Mouse (Mus musculus) forebrain, postnatal 0 days (tissue): Measurements from ENCODE around the gene Rfxank. TPM values are rescaled to one million over a fixed set of nuclear protein-coding genes. Genes with fewer than 3 reads are reported as not detected.

Source experiments
- ATAC-seq: fragments of 200-750 bp; cut with Nextera tagmentation; 2 replicates; pipeline ENCODE4 v1.8.0; 2017; ENCODE audit warnings: mild to moderate bottlenecking, moderate library complexity
- DNase-seq: peaks from one replicate; pipeline ENCODE4 v3.0.0-alpha.2; 2015
- H3K27ac ChIP-seq: fragments of 300-500 bp; sonication (generic); 2 replicates; pipeline ENCODE4 v1.5.1; 2014; ENCODE audit warnings: low read depth, mild to moderate bottlenecking, antibody characterized with exemption, low read length, moderate library complexity, mixed read lengths
- H3K27me3 ChIP-seq: fragments of 300-500 bp; sonication (generic); 2 replicates; pipeline ENCODE4 v1.6.1; 2014; ENCODE audit warnings: mild to moderate bottlenecking, low read length, mixed read lengths; ENCODE audit not compliant: insufficient read depth
- H3K36me3 ChIP-seq: fragments of 300-500 bp; sonication (generic); 2 replicates; pipeline ENCODE4 v1.6.1; 2014; ENCODE audit warnings: mild to moderate bottlenecking, moderate library complexity; ENCODE audit not compliant: insufficient read depth
- H3K4me1 ChIP-seq: fragments of 300-500 bp; sonication (generic); 2 replicates; pipeline ENCODE4 v1.6.1; 2014; ENCODE audit warnings: antibody characterized with exemption; ENCODE audit not compliant: insufficient read depth
- H3K4me2 ChIP-seq: fragments of 300-500 bp; sonication (generic); 2 replicates; pipeline ENCODE4 v1.6.1; 2014; ENCODE audit warnings: low read depth, mild to moderate bottlenecking, moderate library complexity
- H3K4me3 ChIP-seq: fragments of 300-500 bp; sonication (generic); 2 replicates; pipeline ENCODE4 v1.5.1; 2014; ENCODE audit warnings: low read depth, low read length, mixed read lengths
- H3K9ac ChIP-seq: fragments of 300-500 bp; sonication (generic); 2 replicates; pipeline ENCODE4 v1.6.1; 2014; ENCODE audit warnings: mild to moderate bottlenecking
- H3K9me3 ChIP-seq: fragments of 300-500 bp; sonication (generic); 2 replicates; pipeline ENCODE4 v1.6.1; 2016; ENCODE audit warnings: low read length
- CTCF ChIP-seq: sonication (generic); IDR thresholded peaks from 2 replicates; pipeline ENCODE4 v1.5.1; 2016; ENCODE audit warnings: antibody characterized with exemption, control low read depth, low read depth
- WGBS: fragments of 180-500 bp; shearing (Covaris S2); extraction: QIAGEN DNeasy Blood & Tissue Kit; methylation state at CpG from one replicate; pipeline ENCODE4 v1.1.7; 2014; 5-methylcytosine and 5-hydroxymethylcytosine counted together
- polyA plus RNA-seq: library from polyadenylated mRNA; unstranded; fragments of >200 nt; fragmentation: Nextera tagmentation; extraction: Ambion mirVana; gene quantifications from 2 replicates; pipeline ENCODE4 v1.2.1, GENCODE M21; 2015
- total RNA-seq: library from RNA; depleted of rRNA; stranded (reverse); fragments of >200 nt; gene quantifications from 2 replicates; pipeline ENCODE4 v1.2.3, GENCODE M21; 2014; rRNA removed

The Rfxank gene
- total RNA-seq (8.5 and 10.2 TPM in 2 replicates), polyA plus RNA-seq (6.0 and 7.9 TPM in 2 replicates)

DNA sequence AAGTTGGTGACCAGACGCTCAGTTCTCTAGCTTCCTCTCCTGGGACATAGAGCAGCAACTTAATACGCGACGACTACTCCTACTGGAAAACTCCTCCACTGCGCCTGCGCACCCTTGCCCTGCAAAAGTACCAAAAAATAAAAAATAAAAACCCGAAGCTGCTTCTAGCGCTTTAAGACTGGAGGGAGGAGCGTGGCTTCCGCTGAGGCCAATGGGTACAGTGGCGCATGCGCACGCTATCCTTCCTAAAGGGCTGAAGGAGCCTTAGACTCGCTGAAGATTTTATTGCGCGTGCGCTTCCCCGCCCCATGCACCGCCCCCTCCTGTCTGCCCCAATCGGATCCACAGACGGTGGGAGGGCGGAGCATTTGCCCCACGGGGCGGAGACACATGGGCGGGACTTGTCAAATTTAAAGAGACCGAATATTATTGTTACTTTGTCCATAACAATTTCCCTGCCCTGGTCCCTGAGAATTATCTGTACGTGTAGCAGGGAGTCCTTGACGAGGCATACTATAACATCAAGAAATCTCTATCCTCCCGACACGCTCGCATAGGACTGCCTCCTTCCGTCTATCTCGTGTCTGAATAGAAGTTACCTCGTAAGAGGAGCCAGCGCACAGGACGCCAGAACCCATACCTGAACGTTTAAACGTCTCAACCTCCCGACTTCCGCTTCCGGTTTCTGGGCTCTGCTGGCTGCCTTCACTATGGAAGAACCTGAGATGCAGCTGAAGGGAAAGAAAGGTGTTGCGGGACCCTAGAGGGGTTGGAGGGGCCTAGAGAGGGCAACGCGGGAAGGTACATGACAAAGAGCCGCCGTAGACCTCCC, at the start of gene Rfxank, which contains the start of the genes Borcs8 and Mef2b:
Gene Rfxank (minus strand): TSS at position 129 of the 832 bp plus-strand sequence.
Gene Borcs8 (plus strand): TSS at position 474 of the 832 bp plus-strand sequence.
Gene Mef2b (plus strand): TSS at position 686 of the 832 bp plus-strand sequence.
- Histone ChIP-seq H3K9me3 (no peaks in the 10 kb centered on the region), H3K4me1 (peaks cover 16% of the 10 kb centered on the region), H3K27ac (peak within 1 kb of the TSS; percentile 89), H3K36me3 (peaks cover 22% of the 10 kb centered on the region; the same call in 1 of the 2 replicates), H3K4me2 (peak within 1 kb of the TSS; percentile 67), H3K9ac (peak within 1 kb of the TSS; percentile 83), H3K27me3 (no peaks in the 10 kb centered on the region), H3K4me3 (peak within 1 kb of the TSS; percentile 75)
- DNase-seq (peak; percentile 100), ATAC-seq (peak; percentile 98)
- under 1% methylated on average over 46 of the region's 46 CpGs for WGBS
- no peak for TF ChIP-seq CTCF

DNA sequence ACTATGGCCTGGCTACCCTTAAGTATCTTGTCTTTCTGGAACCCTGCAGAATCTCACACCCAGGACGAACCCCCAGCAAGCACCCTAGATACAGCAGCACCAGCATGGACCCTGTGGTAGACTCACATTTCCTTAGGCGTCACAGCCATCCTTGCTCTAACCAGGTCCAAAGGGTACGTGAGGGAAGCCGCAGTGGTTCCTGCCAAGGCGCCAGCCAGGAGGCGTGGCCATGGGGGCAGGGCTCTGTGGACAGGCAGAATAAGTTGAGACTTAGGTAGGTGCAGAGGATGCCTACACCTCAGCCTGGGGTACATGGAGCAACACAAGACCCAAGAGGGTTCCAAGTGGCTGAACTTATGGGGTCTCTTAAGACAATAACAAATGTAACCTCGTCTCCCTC, 49.8 kb upstream of the Rfxank start:
- ATAC-seq: no peak
- DNase-seq: no peak
- 67% methylated on average over 7 of the region's 7 CpGs for WGBS
- H3K9ac ChIP-seq: no peak overlapping the region
- no peaks in the 10 kb centered on the region for H3K27me3 ChIP-seq
- H3K9me3 ChIP-seq: no peaks in the 10 kb centered on the region
- H3K27ac ChIP-seq: no peak overlapping the region
- TF ChIP-seq CTCF: no peak
- H3K36me3 ChIP-seq: peaks cover 45% of the 10 kb centered on the region
- H3K4me1 ChIP-seq: no peaks in the 10 kb centered on the region
- no peak overlapping the region for H3K4me3 ChIP-seq
- no peak overlapping the region for H3K4me2 ChIP-seq

DNA sequence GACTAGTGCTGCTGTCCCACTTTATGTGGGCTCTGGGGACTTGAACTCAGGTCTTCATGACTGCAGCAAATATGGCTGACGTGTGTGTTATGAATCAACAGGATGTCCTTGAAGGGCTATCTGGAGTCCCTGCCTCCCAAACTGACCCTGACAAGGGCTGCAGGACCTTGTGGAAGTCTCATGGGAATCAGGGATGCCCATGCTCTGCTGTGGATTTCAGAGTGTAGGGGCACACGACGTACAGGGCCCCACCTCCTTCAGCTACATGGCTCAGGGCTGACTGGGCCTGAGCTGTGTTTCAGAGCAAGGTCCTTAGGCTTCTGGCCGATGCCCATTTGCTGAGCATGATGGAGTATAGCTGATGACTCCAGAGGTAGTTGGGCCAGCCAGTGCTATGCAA, 44.2 kb upstream of the Rfxank start:
- Histone ChIP-seq H3K36me3 (peaks cover 39% of the 10 kb centered on the region), H3K27me3 (no peaks in the 10 kb centered on the region), H3K27ac (no peak overlapping the region), H3K4me2 (no peak overlapping the region), H3K4me1 (no peaks in the 10 kb centered on the region), H3K9ac (no peak overlapping the region), H3K4me3 (no peak overlapping the region), H3K9me3 (no peaks in the 10 kb centered on the region)
- TF ChIP-seq CTCF: no peak
- WGBS: 90% methylated on average over 4 of the region's 4 CpGs
- no peak for ATAC-seq
- no peak for DNase-seq

DNA sequence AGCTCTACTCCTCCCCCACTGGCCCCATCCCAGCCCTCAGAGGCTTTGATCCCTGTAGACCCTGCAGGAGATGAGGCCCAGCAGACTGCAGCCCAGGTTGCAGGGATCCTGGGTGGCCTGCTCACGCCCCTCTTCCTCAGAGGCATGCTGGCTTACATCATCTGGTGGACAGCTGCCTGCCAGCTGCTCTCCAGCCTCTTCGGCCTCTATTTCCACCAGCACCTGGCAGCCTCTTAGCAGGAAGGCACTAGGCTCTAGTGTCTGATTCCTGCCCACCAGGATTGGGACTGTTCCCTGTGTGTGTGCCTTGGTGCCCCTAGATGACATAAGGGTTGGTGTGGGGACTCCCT, 42.9 kb upstream of the Rfxank start:
- 86% methylated on average over 2 of the region's 2 CpGs for WGBS
- no peak for DNase-seq
- no peak overlapping the region for H3K4me3 ChIP-seq
- peaks cover 43% of the 10 kb centered on the region for H3K36me3 ChIP-seq
- no peaks in the 10 kb centered on the region for H3K4me1 ChIP-seq
- H3K27ac ChIP-seq: no peak overlapping the region
- no peak overlapping the region for H3K4me2 ChIP-seq
- H3K9me3 ChIP-seq: no peaks in the 10 kb centered on the region
- no peak for TF ChIP-seq CTCF
- no peaks in the 10 kb centered on the region for H3K27me3 ChIP-seq
- no peak overlapping the region for H3K9ac ChIP-seq
- ATAC-seq: no peak

GRCm38 (mm10) chr8:70181212-70181902, 42.4 kb upstream of the Rfxank start:
- Histone ChIP-seq H3K27me3 (no peaks in the 10 kb centered on the region), H3K4me2 (no peak overlapping the region), H3K36me3 (peaks cover 39% of the 10 kb centered on the region), H3K4me1 (no peaks in the 10 kb centered on the region), H3K9me3 (no peaks in the 10 kb centered on the region), H3K4me3 (no peak overlapping the region), H3K27ac (no peak overlapping the region), H3K9ac (no peak overlapping the region)
- ATAC-seq: no peak
- no peak for DNase-seq
- TF ChIP-seq CTCF: no peak
- whole genome bisulfite sequencing: 90% methylated on average over 16 of the region's 16 CpGs

GRCm38 (mm10) chr8:70179082-70179481, 40.1 kb upstream of the Rfxank start:
- Histone ChIP-seq H3K9me3 (no peaks in the 10 kb centered on the region), H3K4me3 (no peak overlapping the region), H3K9ac (no peak overlapping the region), H3K36me3 (peaks cover 39% of the 10 kb centered on the region), H3K4me2 (no peak overlapping the region), H3K27me3 (no peaks in the 10 kb centered on the region), H3K27ac (no peak overlapping the region), H3K4me1 (no peaks in the 10 kb centered on the region)
- no peak for DNase-seq
- WGBS: 97% methylated on average over 4 of the region's 4 CpGs
- peak; percentile 43 for TF ChIP-seq CTCF
- ATAC-seq: no peak

- no peak for ATAC-seq
Measured at GRCm38 (mm10) chr8:70178231-70178630, 39.3 kb upstream of the Rfxank start.

More at GRCm38 (mm10) chr8:70178231-70178630, 39.3 kb upstream of the Rfxank start:
- Histone ChIP-seq H3K4me2 (no peak overlapping the region), H3K27me3 (no peaks in the 10 kb centered on the region), H3K36me3 (peaks cover 38% of the 10 kb centered on the region), H3K4me1 (0 out of 2 replicates have a peak, but pooled peaks cover 3% of the 10 kb centered on the region), H3K27ac (no peak overlapping the region), H3K4me3 (no peak overlapping the region), H3K9me3 (no peaks in the 10 kb centered on the region), H3K9ac (no peak overlapping the region)
- WGBS: 96% methylated on average over 2 of the region's 2 CpGs
- TF ChIP-seq CTCF: no peak
- DNase-seq: no peak
